In genomic region chr14:47942671-47943070, GRCm38 (mm10) we compare ENCODE assay signal across 19 mouse cellular contexts.
DNase-seq lines count a peak whose midpoint lies in the region; TF ChIP-seq lines count a peak whose summit lies in the region.
"Had no signal": no experiment of that assay in that cellular context is flagged by ENCODE, and none has a peak within 500 bp of the region (broad histone marks: within the 10 kb centered on the region; RNA-seq: fewer than 3 reads in every experiment).

No protein-coding gene starts in this region.

- H3K4me1 ChIP-seq in kidney, adult 2 months (ENCODE audit: control insufficient read depth, insufficient read depth, low read length): no peaks in the 10 kb centered on the region
- H3K4me1 ChIP-seq in thymus, adult 2 months (replicated peaks; ENCODE audit: control insufficient read depth, insufficient read depth, low read length): no peaks in the 10 kb centered on the region
- H3K4me1 ChIP-seq: embryonic facial prominence, embryonic 12.5 days had no signal

- no peak overlapping the region for H3K4me3 ChIP-seq in kidney, adult 2 months (ENCODE audit: insufficient read depth, low read depth, low read length)
- H3K4me3 ChIP-seq in thymus, adult 2 months (ENCODE audit: control insufficient read depth, insufficient read depth, low read length): no peak overlapping the region
- H3K4me3 ChIP-seq: embryonic facial prominence, embryonic 10.5 days; embryonic facial prominence, embryonic 12.5 days had no signal

- peak; percentile 29 for DNase-seq in kidney, adult 2 months
- DNase-seq in kidney, adult 11 months: no peak
- DNase-seq in NIH3T3 (ENCODE audit: low read depth): peak; percentile 56
- DNase-seq in fat pad, adult 2 months (ENCODE audit: extremely low read depth, low read depth, low spot score): peak; percentile 86
- DNase-seq in gonadal fat pad, adult 2 months (ENCODE audit: low read depth): peak; percentile 88
- DNase-seq in spleen, postnatal 10 days (ENCODE audit: low spot score in 2 of 2): no peak
- DNase-seq in urinary bladder, postnatal 14 days (ENCODE audit: low spot score): no peak
- DNase-seq in thymus, adult 2 months: no peak
- DNase-seq: adrenal gland, adult 8-10 months; adrenal gland, postnatal 14 days; adrenal gland, postnatal 36 days; cerebellum, adult 11-12 months; cerebellum, adult 2 months; cerebellum, adult 9-10 months; cerebellum, postnatal 10 days; cerebellum, postnatal 25 days; forebrain, postnatal 0 days had no signal

- H3K27ac ChIP-seq in kidney, adult 2 months (ENCODE audit: insufficient read depth, low read depth, low read length): peak overlapping the region; percentile 55; the same call in 1 of the 2 replicates
- H3K27ac ChIP-seq in thymus, adult 2 months (ENCODE audit: control insufficient read depth, insufficient read depth, low read length): no peak overlapping the region
- H3K27ac ChIP-seq: embryonic facial prominence, embryonic 10.5 days; embryonic facial prominence, embryonic 12.5 days had no signal

- no peaks in the 10 kb centered on the region for H3K27me3 ChIP-seq in kidney, adult 2 months (replicated peaks; ENCODE audit: control insufficient read depth, insufficient read depth, low read length)
- H3K27me3 ChIP-seq in thymus, adult 2 months (ENCODE audit: control insufficient read depth, insufficient read depth, low read length): no peaks in the 10 kb centered on the region
- H3K27me3 ChIP-seq: embryonic facial prominence, embryonic 12.5 days had no signal

- H3K36me3 ChIP-seq in kidney, adult 2 months (ENCODE audit: control insufficient read depth, insufficient read depth, low read length): no peaks in the 10 kb centered on the region
- H3K36me3 ChIP-seq in thymus, adult 2 months (ENCODE audit: control insufficient read depth, insufficient read depth, low read length): no peaks in the 10 kb centered on the region
- H3K36me3 ChIP-seq: embryonic facial prominence, embryonic 10.5 days; embryonic facial prominence, embryonic 12.5 days had no signal

- no peak for TF ChIP-seq CTCF in kidney, adult 2 months (conservative IDR thresholded peaks at IDR 0.05; ENCODE audit: insufficient read depth, insufficient read length, low read depth, low read length)
- no peak for TF ChIP-seq CTCF in thymus, adult 2 months (IDR thresholded peaks at IDR 0.05; ENCODE audit: borderline replicate concordance, control insufficient read depth, extremely low read depth, insufficient read depth, low read length, poor library complexity)

- no peak for TF ChIP-seq POLR2A in kidney, adult 2 months (IDR thresholded peaks at IDR 0.05; ENCODE audit: low read depth, low read length)
- no peak for TF ChIP-seq POLR2A in thymus, adult 2 months (IDR thresholded peaks at IDR 0.05; ENCODE audit: control insufficient read depth, extremely low read depth, insufficient read depth, low read length, poor library complexity)

Comparison
In these comparisons a context has a peak if more than half of its experiments do, and no peak if none do; other contexts are left out.
1. DNase-seq: peak in kidney, adult 2 months (single experiment), NIH3T3 (single experiment), fat pad, adult 2 months (single experiment) and gonadal fat pad, adult 2 months (single experiment); none in kidney, adult 11 months (single experiment), spleen, postnatal 10 days (0 of 2), urinary bladder, postnatal 14 days (single experiment) and thymus, adult 2 months (single experiment).